Mouse (Mus musculus): ENCODE results near the gene Gzmf. TPM values are rescaled to one million over a fixed set of nuclear protein-coding genes. Genes with fewer than 3 reads are reported as not detected.
"Not testable (repeated sequence)": the region's sequence is repeated elsewhere in the genome, so short reads cannot be mapped to it uniquely, and the experiment has no call there.

The Gzmf gene
- polyA plus RNA-seq, 1 experiment from 2014 or later, result not detected

DNA sequence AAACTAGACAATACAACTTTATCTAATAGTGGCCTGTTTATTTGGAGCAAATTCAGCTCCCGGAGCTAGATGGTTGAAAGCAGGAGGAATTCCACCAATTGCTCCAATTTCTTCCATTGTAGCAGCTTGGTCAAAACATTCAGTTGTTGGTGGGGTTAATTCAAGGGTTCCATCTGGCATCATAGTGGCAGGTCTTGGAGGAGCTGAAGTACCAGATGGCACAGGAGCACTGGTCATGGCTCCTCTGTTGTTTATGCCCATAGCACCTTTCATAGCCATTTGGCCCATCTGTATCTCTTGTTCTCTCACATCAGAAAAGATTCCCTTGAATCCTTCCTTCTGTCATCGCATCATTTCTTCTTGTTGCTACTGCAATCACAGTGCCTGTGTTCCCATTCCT lies 49.1 kb downstream of the Gzmf start:
- 78% methylated on average over 2 of the region's 2 CpGs for WGBS
- Histone ChIP-seq H3K27ac (no peak overlapping the region), H3K9ac (no peak overlapping the region), H3K27me3 (no peaks in the 10 kb centered on the region), H3K36me3 (no peaks in the 10 kb centered on the region), H3K4me1 (no peaks in the 10 kb centered on the region), H3K4me2 (no peak overlapping the region), H3K9me3 (no peaks in the 10 kb centered on the region), H3K4me3 (no peak overlapping the region)
- ATAC-seq (ENCODE audit: insufficient number of reproducible peaks, low FRiP score, low TSS enrichment, low read depth), result no peak

DNA sequence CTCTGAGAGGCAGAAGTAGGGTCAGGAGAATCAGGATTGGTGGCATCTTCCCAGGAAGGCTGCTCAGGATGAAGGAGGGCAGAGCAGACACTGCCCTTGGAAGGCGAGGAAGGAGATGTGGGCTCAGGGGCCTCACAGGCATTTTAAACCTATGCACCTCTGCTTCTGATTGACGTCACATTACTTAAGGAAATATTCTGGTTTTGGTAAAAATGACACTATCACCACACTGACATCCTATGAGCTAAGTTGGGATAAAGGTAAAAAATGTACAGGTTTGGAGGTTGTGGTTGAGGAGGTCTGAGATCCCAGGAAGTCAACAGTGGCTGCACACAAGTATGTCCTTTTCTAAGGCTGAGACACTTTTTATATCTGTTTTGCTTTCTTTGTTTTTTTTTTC lies 51.7 kb downstream of the Gzmf start, which contains the start of gene Gzmg:
Gzmg (minus strand) TSS at position 101 of the 400 bp plus-strand sequence.
- not testable (repeated sequence) for H3K4me2 ChIP-seq; H3K9ac ChIP-seq; H3K27ac ChIP-seq; H3K9me3 ChIP-seq; H3K4me3 ChIP-seq; H3K4me1 ChIP-seq; ATAC-seq (ENCODE audit: insufficient number of reproducible peaks, low FRiP score, low TSS enrichment, low read depth); H3K27me3 ChIP-seq; H3K36me3 ChIP-seq
- 78% methylated on average over 2 of the region's 2 CpGs for WGBS

DNA sequence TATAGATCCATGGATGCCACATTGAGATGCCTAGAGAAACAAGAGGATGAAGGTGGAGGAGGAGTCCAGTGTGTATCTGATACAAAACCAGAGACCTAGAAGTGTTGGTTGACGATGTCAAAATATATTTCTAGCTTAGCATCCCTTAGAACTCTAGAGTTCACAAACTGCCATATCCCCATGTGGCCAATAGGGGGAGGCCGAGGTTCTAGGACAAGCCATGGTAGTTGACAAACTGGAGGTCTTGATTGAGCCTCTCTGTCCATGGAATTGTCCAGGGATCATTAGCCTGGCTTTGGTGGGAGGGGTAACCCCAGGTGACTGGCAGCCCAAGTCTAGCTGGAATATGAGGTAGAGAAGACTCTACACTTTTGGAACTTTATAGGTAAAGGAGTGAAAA lies 55.9 kb downstream of the Gzmf start:
- H3K4me2 ChIP-seq, result no peak overlapping the region
- WGBS, result 56% methylated on average over 2 of the region's 2 CpGs
- H3K9me3 ChIP-seq, result no peaks in the 10 kb centered on the region
- H3K4me3 ChIP-seq, result no peak overlapping the region
- no peaks in the 10 kb centered on the region for H3K4me1 ChIP-seq
- H3K27ac ChIP-seq, result no peak overlapping the region
- ATAC-seq (ENCODE audit: insufficient number of reproducible peaks, low FRiP score, low TSS enrichment, low read depth), result no peak
- no peaks in the 10 kb centered on the region for H3K36me3 ChIP-seq
- H3K27me3 ChIP-seq, result no peaks in the 10 kb centered on the region
- no peak overlapping the region for H3K9ac ChIP-seq

Other genes with a start within 250 kb of the Gzmf start
- gene Mcpt1, start 193.4 kb downstream of the Gzmf start, polyA plus RNA-seq (2015; fragmentation: Nextera tagmentation; extraction: Ambion mirVana), result 0.14 and 0.35 TPM in 2 replicates
- gene Mcpt9, start 180.9 kb downstream of the Gzmf start, polyA plus RNA-seq (2015; fragmentation: Nextera tagmentation; extraction: Ambion mirVana), result not detected in 2 replicates
- 1.6 and 1.9 TPM in 2 replicates for gene Mcpt2, start 169.4 kb downstream of the Gzmf start, polyA plus RNA-seq (2015; fragmentation: Nextera tagmentation; extraction: Ambion mirVana)
- gene Mcpt4, start 149.1 kb downstream of the Gzmf start, polyA plus RNA-seq (2015; fragmentation: Nextera tagmentation; extraction: Ambion mirVana), result 8.6 and 10.2 TPM in 2 replicates
- 2.1 and 2.3 TPM in 2 replicates for gene Mcpt8, start 126.1 kb downstream of the Gzmf start, polyA plus RNA-seq (2015; fragmentation: Nextera tagmentation; extraction: Ambion mirVana)
- gene Ctsg, start 108.8 kb downstream of the Gzmf start, polyA plus RNA-seq (2015; fragmentation: Nextera tagmentation; extraction: Ambion mirVana), result 0.53 and 0.72 TPM in 2 replicates
- gene Gzme, start 90.8 kb downstream of the Gzmf start, polyA plus RNA-seq (2015; fragmentation: Nextera tagmentation; extraction: Ambion mirVana), result 0.52 TPM in 1 of 2 replicates, not detected in the other
- not detected in 2 replicates for gene Gzmd, start 78.8 kb downstream of the Gzmf start, polyA plus RNA-seq (2015; fragmentation: Nextera tagmentation; extraction: Ambion mirVana)
- gene Gzmg, start 51.8 kb downstream of the Gzmf start, polyA plus RNA-seq (2015; fragmentation: Nextera tagmentation; extraction: Ambion mirVana), result not detected in 2 replicates
- not detected in 2 replicates for gene Gzmn, start 36.8 kb downstream of the Gzmf start, polyA plus RNA-seq (2015; fragmentation: Nextera tagmentation; extraction: Ambion mirVana)
- gene Gzmc, start 23.2 kb upstream of the Gzmf start, polyA plus RNA-seq (2015; fragmentation: Nextera tagmentation; extraction: Ambion mirVana), result 0.28 and 0.34 TPM in 2 replicates
- gene Gzmb, start 50.8 kb upstream of the Gzmf start, polyA plus RNA-seq (2015; fragmentation: Nextera tagmentation; extraction: Ambion mirVana), result 0.79 and 0.83 TPM in 2 replicates
- 1.2 and 2.3 TPM in 2 replicates for gene Atp12a, start 153.7 kb upstream of the Gzmf start, polyA plus RNA-seq (2015; fragmentation: Nextera tagmentation; extraction: Ambion mirVana)
- gene Rnf17, start 191.2 kb upstream of the Gzmf start, polyA plus RNA-seq (2015; fragmentation: Nextera tagmentation; extraction: Ambion mirVana), result 0.83 and 1.3 TPM in 2 replicates